Mouse (Mus musculus) embryonic facial prominence, embryonic 10.5 days (tissue): Measurements from ENCODE around the gene Hoxb6. TPM values are rescaled to one million over a fixed set of nuclear protein-coding genes. Genes with fewer than 3 reads are reported as not detected.

Source experiments
- DNase-seq: peaks from one replicate; pipeline ENCODE4 v3.0.0-alpha.2; 2017; ENCODE audit warnings: low spot score
- H3K27ac ChIP-seq: fragments of 300-500 bp; sonication (generic); replicated peaks from 2 replicates; pipeline ENCODE4 v1.5.1; 2016; ENCODE audit warnings: mild to moderate bottlenecking
- H3K27me3 ChIP-seq: fragments of 300-500 bp; sonication (generic); replicated peaks from 2 replicates; pipeline ENCODE4 v1.6.1; 2016; ENCODE audit warnings: low read depth, mild to moderate bottlenecking; ENCODE audit not compliant: poor library complexity, severe bottlenecking
- H3K36me3 ChIP-seq: fragments of 300-500 bp; sonication (generic); replicated peaks from 2 replicates; pipeline ENCODE4 v1.6.1; 2016; ENCODE audit warnings: mild to moderate bottlenecking, moderate library complexity
- H3K4me1 ChIP-seq: fragments of 300-500 bp; sonication (generic); 2 replicates; pipeline ENCODE4 v1.6.1; 2016
- H3K4me3 ChIP-seq: fragments of 300-500 bp; sonication (generic); 2 replicates; pipeline ENCODE4 v1.5.1; 2016; ENCODE audit warnings: mild to moderate bottlenecking, moderate library complexity
- H3K9me3 ChIP-seq: fragments of 300-500 bp; sonication (generic); 2 replicates; pipeline ENCODE4 v1.6.1; 2016; ENCODE audit warnings: mild to moderate bottlenecking
- WGBS: fragments of 180-500 bp; shearing (Covaris S2); methylation state at CpG from one replicate; pipeline ENCODE4 v1.1.7; 2016; 5-methylcytosine and 5-hydroxymethylcytosine counted together
- polyA plus RNA-seq: library from polyadenylated mRNA; unstranded; fragments of >200 nt; fragmentation: Nextera tagmentation; extraction: Ambion mirVana; gene quantifications from 2 replicates; pipeline ENCODE4 v1.2.1, GENCODE M21; 2016

Hoxb6 gene
- 0.15 TPM in 1 of 2 replicates, not detected in the other for polyA plus RNA-seq

- H3K27me3 ChIP-seq: peaks cover 100% of the 10 kb centered on the region
- 2% methylated on average over 22 of the region's 22 CpGs for WGBS
- H3K27ac ChIP-seq: no peak within 1 kb of the TSS
- no peak for DNase-seq
- H3K4me1 ChIP-seq: peaks cover 1% of the 10 kb centered on the region; the same call in 1 of the 2 replicates
- H3K9me3 ChIP-seq: no peaks in the 10 kb centered on the region
- no peak within 1 kb of the TSS for H3K4me3 ChIP-seq
- no peaks in the 10 kb centered on the region for H3K36me3 ChIP-seq
These were observed at the start of gene Hoxb6 for GRCm38 (mm10) chr11:96291681-96292564. TSS of gene Hoxb6 (plus strand) at chr11:96292476.

GRCm38 (mm10) chr11:96250901-96251300, 41.4 kb upstream of the Hoxb6 start:
- Histone ChIP-seq H3K4me1 (peaks cover 4% of the 10 kb centered on the region; the same call in 1 of the 2 replicates), H3K36me3 (no peaks in the 10 kb centered on the region), H3K27me3 (peaks cover 99% of the 10 kb centered on the region), H3K9me3 (no peaks in the 10 kb centered on the region), H3K27ac (no peak overlapping the region), H3K4me3 (no peak overlapping the region)
- under 1% methylated on average over 14 of the region's 14 CpGs for WGBS
- DNase-seq: peak; percentile 43

DNA sequence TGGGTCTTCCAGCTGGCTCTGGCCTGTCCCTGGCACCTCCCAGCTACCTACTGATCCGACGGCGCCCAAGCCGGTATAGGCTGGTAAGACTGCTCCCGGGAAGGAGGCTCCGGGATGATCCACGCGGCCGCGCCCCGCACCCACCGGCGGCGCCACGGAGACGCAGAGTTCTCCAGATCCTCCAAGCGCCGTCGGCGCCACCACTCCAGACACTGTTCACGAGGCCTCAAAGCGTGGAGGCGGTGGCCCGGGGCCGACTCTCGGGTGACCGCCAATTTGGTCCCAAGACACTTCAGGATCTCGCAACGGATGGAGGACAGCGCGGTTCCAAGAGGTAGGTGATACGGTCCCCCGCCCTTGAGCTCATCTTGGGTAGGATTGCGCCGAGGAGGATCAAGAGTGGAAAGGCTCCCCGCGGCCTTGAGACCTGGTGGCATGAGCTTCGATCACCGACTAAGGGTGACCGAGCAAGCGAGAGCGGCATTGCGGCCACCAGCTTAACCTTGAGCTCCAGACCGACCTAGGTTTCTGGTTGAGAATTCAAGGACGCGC, 40.7 kb upstream of the Hoxb6 start:
- no peaks in the 10 kb centered on the region for H3K9me3 ChIP-seq
- H3K4me3 ChIP-seq: peak overlapping the region; percentile 16; the same call in 1 of the 2 replicates
- H3K27ac ChIP-seq: no peak overlapping the region
- peak; percentile 29 for DNase-seq
- H3K4me1 ChIP-seq: peaks cover 4% of the 10 kb centered on the region; the same call in 1 of the 2 replicates
- WGBS: 2% methylated on average over 46 of the region's 46 CpGs
- H3K36me3 ChIP-seq: no peaks in the 10 kb centered on the region
- peaks cover 100% of the 10 kb centered on the region for H3K27me3 ChIP-seq

- no peak overlapping the region for H3K27ac ChIP-seq
- peaks cover 4% of the 10 kb centered on the region; the same call in 1 of the 2 replicates for H3K4me1 ChIP-seq
- peak; percentile 15 for DNase-seq
These were observed 39.6 kb upstream of the Hoxb6 start for GRCm38 (mm10) chr11:96252541-96253120.

DNA sequence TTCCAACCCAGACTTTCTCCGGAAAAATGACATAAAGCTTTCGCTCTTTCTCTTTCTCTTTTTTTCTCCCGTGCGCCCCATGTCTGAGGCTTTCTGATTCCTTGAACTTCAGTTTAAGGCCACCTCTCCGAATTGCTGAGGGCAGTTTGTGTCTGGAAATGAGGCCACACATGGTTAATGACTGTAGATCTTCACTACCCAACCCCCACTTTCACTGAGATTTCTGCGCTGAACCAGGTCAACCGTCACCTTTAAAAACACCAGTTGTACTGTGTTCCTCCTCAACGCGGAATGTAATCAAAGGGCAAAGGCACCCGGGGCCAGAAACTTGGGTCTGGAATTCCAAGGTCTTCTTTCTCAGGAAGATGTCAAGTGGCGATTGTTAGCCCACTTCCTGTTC, 38.1 kb upstream of the Hoxb6 start:
- Histone ChIP-seq H3K4me3 (no peak overlapping the region), H3K27ac (no peak overlapping the region), H3K27me3 (peaks cover 100% of the 10 kb centered on the region), H3K36me3 (no peaks in the 10 kb centered on the region), H3K9me3 (no peaks in the 10 kb centered on the region), H3K4me1 (peaks cover 4% of the 10 kb centered on the region; the same call in 1 of the 2 replicates)
- DNase-seq: peak; percentile 21
- WGBS: 1% methylated on average over 11 of the region's 11 CpGs

More at GRCm38 (mm10) chr11:96252541-96253120, 39.6 kb upstream of the Hoxb6 start:
- H3K36me3 ChIP-seq: no peaks in the 10 kb centered on the region
- no peak overlapping the region for H3K4me3 ChIP-seq
- H3K9me3 ChIP-seq: no peaks in the 10 kb centered on the region
- 2% methylated on average over 12 of the region's 12 CpGs for WGBS
- peaks cover 100% of the 10 kb centered on the region for H3K27me3 ChIP-seq

GRCm38 (mm10) chr11:96255111-96255995, 36.9 kb upstream of the Hoxb6 start:
- Histone ChIP-seq H3K9me3 (no peaks in the 10 kb centered on the region), H3K36me3 (no peaks in the 10 kb centered on the region), H3K4me3 (no peak overlapping the region), H3K27ac (no peak overlapping the region), H3K4me1 (peaks cover 7% of the 10 kb centered on the region; the same call in 1 of the 2 replicates), H3K27me3 (peaks cover 100% of the 10 kb centered on the region)
- DNase-seq: peak; percentile 44
- 1% methylated on average over 39 of the region's 39 CpGs for WGBS

DNA sequence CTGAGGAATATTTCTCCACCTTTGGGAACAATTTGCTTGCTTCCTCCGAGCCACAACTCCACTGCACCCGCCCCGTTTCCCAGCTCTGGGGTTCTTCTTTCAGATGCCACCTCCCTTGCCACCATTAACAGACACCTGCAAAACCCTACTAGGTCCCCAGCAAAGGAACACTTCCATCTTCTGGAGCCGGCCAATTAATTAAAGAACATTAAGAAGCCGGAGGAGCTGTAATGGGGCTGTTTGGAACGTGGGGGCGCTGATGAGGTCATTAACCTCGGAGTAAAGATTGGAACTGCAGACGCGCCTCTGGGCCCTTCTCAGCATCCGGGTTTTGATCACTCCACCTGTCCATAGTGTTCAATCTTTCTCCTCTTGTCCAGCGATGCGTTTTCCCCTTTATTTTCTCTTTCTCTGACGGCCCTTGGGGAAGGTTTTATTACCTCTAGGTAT, 36.3 kb upstream of the Hoxb6 start:
- no peak for DNase-seq
- Histone ChIP-seq H3K27me3 (peaks cover 100% of the 10 kb centered on the region), H3K27ac (no peak overlapping the region), H3K4me1 (peaks cover 4% of the 10 kb centered on the region; the same call in 1 of the 2 replicates), H3K36me3 (no peaks in the 10 kb centered on the region), H3K4me3 (no peak overlapping the region), H3K9me3 (no peaks in the 10 kb centered on the region)
- WGBS: 2% methylated on average over 14 of the region's 14 CpGs

GRCm38 (mm10) chr11:96257141-96257540, 35.1 kb upstream of the Hoxb6 start:
- H3K4me3 ChIP-seq: no peak overlapping the region
- no peak overlapping the region for H3K27ac ChIP-seq
- peaks cover 100% of the 10 kb centered on the region for H3K27me3 ChIP-seq
- peaks cover 4% of the 10 kb centered on the region; the same call in 1 of the 2 replicates for H3K4me1 ChIP-seq
- DNase-seq: no peak
- no peaks in the 10 kb centered on the region for H3K36me3 ChIP-seq
- 20% methylated on average over 2 of the region's 2 CpGs for WGBS
- no peaks in the 10 kb centered on the region for H3K9me3 ChIP-seq

- Histone ChIP-seq H3K9me3 (no peaks in the 10 kb centered on the region), H3K27ac (no peak overlapping the region), H3K4me3 (no peak overlapping the region), H3K27me3 (peaks cover 100% of the 10 kb centered on the region), H3K36me3 (no peaks in the 10 kb centered on the region), H3K4me1 (peaks cover 4% of the 10 kb centered on the region; the same call in 1 of the 2 replicates)
- peak; percentile 8 for DNase-seq
- 0% methylated on average over 2 of the region's 2 CpGs for WGBS
These were observed 33.2 kb upstream of the Hoxb6 start for GRCm38 (mm10) chr11:96259038-96259437.

DNA sequence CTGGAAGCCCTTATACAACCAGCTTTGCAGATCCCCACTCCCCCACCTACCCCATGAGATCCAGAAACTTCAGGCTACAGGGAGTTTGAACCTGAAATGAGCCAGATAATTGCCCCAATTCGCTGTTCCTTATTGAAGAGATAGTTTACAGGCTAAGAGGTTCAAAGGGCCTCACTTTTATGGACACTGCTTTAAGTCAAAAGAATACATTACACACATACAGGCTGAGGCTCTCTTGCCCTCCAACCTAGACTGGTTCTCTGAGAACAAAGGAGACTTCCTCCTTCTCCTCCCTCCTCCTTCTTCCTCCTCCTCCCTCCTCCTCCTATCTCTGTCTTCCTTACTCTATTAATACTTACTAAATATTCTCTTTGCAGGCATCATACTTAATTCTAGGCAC, 32.8 kb upstream of the Hoxb6 start:
- Histone ChIP-seq H3K4me3 (no peak overlapping the region), H3K9me3 (no peaks in the 10 kb centered on the region), H3K27me3 (peaks cover 100% of the 10 kb centered on the region), H3K27ac (no peak overlapping the region), H3K36me3 (no peaks in the 10 kb centered on the region), H3K4me1 (peaks cover 4% of the 10 kb centered on the region; the same call in 1 of the 2 replicates)
- no peak for DNase-seq
- WGBS: 0% methylated on average over 1 of the region's 1 CpGs

DNA sequence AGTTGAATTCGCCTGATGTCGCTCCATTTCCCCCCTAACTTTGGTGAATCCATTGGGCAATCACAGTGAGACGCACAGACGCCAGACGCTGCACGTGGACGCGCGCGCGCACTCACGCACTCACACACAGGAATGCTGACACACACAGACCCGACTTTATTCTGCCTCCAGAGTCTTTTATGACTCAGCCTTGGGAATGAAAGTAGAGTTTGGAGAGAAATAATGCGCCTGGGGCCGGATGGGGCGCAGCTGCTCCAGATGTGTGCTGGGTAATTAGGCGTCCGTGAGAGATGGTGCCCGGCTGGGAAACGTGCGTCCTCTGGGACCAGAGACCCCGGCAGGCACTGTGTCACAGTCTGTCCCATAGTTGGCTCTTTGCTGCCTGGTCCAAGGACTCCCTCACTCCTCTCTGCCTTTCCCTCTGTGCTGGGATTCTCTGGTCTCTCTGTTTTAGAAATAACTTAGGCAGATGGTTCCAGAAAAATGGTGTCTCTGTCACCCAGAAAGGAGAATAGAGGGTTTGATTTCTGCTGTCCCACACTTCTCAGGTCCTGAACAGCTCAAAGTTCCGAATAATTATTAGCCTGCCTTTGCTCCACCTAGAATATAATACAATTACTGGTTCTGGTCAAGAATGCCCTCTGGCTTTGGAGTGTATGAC, 31.8 kb upstream of the Hoxb6 start:
- Histone ChIP-seq H3K4me1 (peaks cover 4% of the 10 kb centered on the region; the same call in 1 of the 2 replicates), H3K4me3 (no peak overlapping the region), H3K27ac (no peak overlapping the region), H3K9me3 (no peaks in the 10 kb centered on the region), H3K27me3 (peaks cover 100% of the 10 kb centered on the region), H3K36me3 (no peaks in the 10 kb centered on the region)
- 1% methylated on average over 23 of the region's 23 CpGs for WGBS
- DNase-seq: peak; percentile 42
